Mouse (Mus musculus) retina, adult 2 months (tissue): ENCODE data around the gene Slc9a3r1.

ENCODE experiments used
- DNase-seq: peaks from one replicate; pipeline ENCODE4 v3.0.0-alpha.2; 2012; ENCODE audit warnings: low read depth, low spot score

Gene Slc9a3r1

GRCm38 (mm10) chr11:115225301-115225700 is 62.2 kb downstream of the Slc9a3r1 start:
- DNase-seq = no peak

GRCm38 (mm10) chr11:115226811-115227491 is 63.8 kb downstream of the Slc9a3r1 start:
- DNase-seq = no peak

DNA sequence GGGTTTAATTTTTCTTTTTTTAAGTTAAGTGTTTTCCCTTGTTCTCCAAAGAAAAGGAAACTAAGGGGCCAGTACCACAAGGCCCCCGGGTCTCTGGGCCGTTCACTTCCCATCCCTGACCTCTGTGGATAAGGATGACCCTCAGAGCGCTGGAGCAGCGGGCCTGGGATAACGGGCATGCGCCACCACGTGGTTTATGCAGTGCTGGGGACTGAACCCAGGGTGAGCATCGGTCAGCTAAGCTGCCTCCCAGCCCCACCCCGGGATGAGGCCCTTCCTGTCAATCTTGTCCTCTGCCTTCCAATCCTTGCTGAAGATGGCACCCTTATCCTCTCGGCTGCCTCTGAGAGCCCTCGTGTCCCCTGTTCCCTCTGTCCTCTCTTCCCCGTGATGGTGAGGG is 64.5 kb downstream of the Slc9a3r1 start:
- DNase-seq = no peak

- no peak for DNase-seq
Observed at GRCm38 (mm10) chr11:115228430-115228829, 65.3 kb downstream of the Slc9a3r1 start.

GRCm38 (mm10) chr11:115229021-115229930 is 66.1 kb downstream of the Slc9a3r1 start:
- DNase-seq = no peak
